Mouse (Mus musculus) adrenal gland, postnatal 36 days (tissue): Measurements from ENCODE around the gene Etv2. TPM values are rescaled to one million over a fixed set of nuclear protein-coding genes. Genes with fewer than 3 reads are reported as not detected.
A peak's percentile ranks its signal among the peaks of the same experiment; 100 is the strongest.

ENCODE experiments used
- DNase-seq, 2 experiments: peaks; one replicate each; pipeline ENCODE4 v3.0.0; 2021; ENCODE audit warnings: mixed read lengths in 1 of 2
- long read RNA-seq, 2 experiments: library from polyadenylated mRNA; stranded (forward); transcript quantifications; one replicate each; pipeline ENCODE4 v2.0.0; 2021; ENCODE audit warnings: borderline sequencing depth in 2 of 2
- total RNA-seq, 2 experiments: library from RNA; stranded (reverse); gene quantifications; 2 replicates each; pipeline ENCODE4 v1.2.3; 2021

The Etv2 gene
- total RNA-seq = not detected
- long read RNA-seq, experiment 1 = 0 reads
- long read RNA-seq, experiment 2 = 0 reads

DNA sequence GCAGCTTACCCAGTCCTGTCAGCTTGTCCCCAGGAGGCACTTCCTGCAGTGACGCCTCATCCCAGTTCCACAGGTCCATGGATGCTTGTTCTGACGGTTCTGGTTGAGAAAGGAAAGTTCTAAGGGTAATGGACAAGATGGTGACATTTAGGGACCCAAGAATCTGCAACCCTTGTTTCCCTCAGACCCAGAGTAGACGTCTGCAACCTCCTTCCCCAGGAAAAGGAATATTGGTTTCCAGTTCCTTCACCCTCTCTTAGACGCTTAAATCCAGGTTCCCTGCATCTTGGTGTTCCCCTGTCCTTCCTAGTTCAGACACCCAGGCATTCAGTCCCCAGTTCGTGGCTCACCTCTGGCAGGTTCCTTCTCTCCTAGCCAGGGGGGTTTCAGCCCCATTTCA, at the start of gene Etv2:
TSS of gene Etv2 (minus strand) at position 101 of the 400 bp plus-strand sequence.
- DNase-seq = no peak

DNA sequence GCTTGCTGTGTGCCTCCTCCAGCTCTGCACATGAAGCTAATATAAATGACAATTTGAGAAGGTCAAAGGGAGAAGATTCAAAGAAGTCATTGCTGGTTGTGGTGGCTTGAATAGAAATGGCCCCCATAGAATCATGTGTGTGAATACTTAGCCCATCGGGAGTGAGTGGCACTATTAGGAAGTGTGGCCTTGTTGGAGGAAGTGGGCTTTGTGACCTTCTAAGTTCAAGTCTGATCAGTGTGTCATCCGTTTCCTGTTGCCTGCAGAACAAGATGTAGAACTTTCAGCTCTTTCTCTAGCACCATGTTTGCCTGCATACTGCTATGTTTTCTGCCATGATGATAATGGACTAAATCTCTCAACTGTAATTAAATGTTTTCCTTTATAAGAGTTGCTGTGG, 47.8 kb upstream of the Etv2 start:
- no peak for DNase-seq

GRCm38 (mm10) chr7:30681897-30682296, 46.2 kb upstream of the Etv2 start:
- peak; percentile 40 to 49 for DNase-seq

DNA sequence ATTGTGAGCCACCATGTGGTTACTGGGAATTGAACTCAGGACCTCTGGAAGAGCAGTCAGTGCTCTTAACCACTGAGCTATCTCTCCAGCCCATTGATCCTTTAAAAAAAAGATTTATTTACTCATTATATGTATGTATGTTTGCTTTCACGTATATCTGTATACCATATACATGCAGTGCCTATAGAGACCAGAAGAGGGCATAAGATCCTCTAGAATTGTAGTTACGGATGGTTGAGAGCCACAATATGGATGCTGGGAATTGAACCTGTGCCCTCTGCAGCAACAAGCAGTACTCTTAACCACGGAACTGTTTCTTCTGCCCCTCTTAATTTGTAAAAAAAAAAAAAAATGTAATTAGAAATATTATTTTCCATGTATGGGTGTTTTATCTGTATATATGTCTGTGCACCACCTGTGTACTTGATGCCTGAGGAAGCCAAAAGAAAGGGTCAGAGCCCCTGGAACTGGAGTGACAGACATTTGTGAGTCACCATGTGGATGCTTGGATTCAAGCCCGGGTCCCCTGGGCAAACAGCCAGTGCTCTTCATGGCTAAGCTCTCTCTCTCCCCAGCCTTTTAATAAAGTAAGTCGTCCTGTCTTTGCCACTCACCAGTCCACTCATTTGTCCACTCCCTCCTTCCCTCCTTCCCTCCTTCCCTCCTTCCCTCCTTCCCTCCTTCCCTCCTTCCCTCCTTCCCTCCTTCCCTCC, 42.8 kb upstream of the Etv2 start:
- peak; percentile 89 to 90 for DNase-seq

DNA sequence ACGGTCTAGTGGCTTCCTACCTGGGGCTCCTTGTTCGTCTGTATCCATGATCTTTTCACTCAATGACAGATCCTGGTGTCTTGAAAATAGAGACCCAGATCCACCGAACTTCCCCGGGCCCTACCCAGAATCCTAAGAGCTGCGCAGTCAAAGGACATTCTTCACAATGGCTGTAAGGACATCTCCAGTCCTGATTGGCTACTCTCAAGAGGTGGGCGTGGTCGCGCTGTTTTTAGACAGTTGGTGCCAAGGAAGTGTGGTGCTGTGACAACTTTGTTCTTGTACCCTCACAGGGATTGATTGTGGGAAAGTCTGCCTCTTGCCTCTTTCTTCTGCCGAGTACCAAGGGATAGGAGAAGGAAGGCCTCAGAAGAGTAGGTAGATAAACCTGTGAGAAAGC, 35.8 kb upstream of the Etv2 start, which contains the start of gene Pmis2:
TSS of gene Pmis2 (minus strand) at position 126 of the 400 bp plus-strand sequence.
- no peak for DNase-seq

DNA sequence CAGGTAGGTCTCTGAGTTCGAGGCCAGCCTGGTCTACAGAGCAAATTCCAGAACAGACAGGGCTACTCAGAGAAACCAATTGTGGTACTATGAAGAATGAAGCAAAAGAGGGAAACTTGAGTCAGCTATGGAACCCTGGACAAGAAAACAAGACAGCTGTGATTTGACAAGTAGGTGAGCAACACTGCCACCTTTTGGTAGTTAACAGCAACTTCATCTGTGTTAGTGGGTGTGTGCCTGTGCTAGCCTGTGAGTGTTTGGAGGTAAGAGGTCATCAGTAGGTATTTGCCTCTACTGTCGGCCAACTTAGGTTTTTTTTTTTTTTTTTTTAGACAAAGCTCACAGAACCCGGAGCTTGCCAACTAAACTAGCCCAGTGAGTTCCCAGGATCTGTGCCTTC, 33.6 kb upstream of the Etv2 start:
- no peak for DNase-seq

- DNase-seq = peak in 1 of 2 experiments; percentile 8
Observed at GRCm38 (mm10) chr7:30665321-30665720, 29.7 kb upstream of the Etv2 start.

GRCm38 (mm10) chr7:30664529-30665200, 29.0 kb upstream of the Etv2 start, which contains the start of gene Haus5:
Gene Haus5, minus strand, starts transcription at chr7:30664994.
- DNase-seq = peak; percentile 91 to 92

GRCm38 (mm10) chr7:30649591-30650540, 14.2 kb upstream of the Etv2 start, which contains the start of gene Rbm42:
Gene Rbm42, minus strand, starts transcription at chr7:30650317.
- DNase-seq = peak; percentile 98 to 99

DNA sequence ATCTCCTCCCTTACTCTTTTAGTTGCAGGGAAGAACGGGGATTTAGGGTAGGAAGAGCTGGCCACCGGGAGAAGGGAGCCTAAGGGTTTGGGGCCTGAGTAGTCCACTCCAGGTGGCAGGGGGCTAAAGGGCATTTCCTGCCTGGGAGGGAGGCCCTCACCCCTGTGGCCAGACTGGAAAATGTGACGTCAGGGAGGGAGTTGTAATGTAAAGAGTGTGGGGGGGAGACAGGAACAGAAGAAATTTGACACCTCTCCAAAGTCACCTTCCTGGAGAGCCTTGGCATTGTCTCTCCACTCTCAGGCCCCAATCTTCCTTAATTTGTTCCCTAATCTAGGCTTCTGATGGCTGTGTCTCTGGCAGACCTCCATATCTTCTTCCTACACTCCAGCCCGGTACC, 3.4 kb upstream of the Etv2 start:
- DNase-seq = no peak

GRCm38 (mm10) chr7:30636395-30636794, 743 bp upstream of the Etv2 start:
- DNase-seq = no peak

- DNase-seq = peak; percentile 68 to 69
Observed at GRCm38 (mm10) chr7:30634621-30635020, 1.0 kb downstream of the Etv2 start.

DNA sequence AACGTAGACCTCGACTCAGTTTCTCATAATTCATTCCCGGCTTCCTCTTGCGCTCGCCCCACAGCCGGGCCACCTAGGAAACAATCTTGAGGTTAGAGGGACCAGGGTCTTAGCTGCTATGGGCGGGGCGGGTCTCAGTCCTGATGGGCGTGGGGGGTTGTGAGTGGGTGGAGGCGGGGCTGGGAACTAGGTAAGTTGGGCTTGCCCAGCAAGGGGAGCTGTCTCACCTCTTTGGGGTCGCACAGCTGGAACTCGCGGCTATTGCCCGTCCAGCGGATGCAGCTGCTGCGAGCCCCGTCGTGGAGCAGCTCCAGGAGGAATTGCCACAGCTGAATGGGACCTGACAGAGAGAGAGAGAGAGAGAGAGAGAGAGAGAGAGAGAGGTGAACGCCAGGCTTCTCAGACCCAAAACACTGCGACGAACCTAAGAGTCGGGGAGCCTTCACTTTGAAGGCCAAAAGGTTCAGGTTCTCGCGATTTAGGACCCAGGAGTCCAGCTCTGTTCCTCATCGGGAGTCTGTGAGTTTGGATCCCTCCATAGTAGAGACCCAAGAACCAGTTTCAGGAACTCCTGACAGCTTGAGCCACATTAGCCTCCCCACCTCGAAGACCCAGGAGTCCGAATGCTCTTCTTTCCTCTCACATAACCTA, 1.8 kb downstream of the Etv2 start:
- DNase-seq = no peak

- DNase-seq = no peak
Observed at GRCm38 (mm10) chr7:30629013-30629412, 6.6 kb downstream of the Etv2 start.

GRCm38 (mm10) chr7:30626647-30627046, 9.0 kb downstream of the Etv2 start:
- DNase-seq = no peak

- DNase-seq = peak; percentile 90
Observed at GRCm38 (mm10) chr7:30625530-30626384, 9.9 kb downstream of the Etv2 start, which contains the start of gene Cox6b1. Gene Cox6b1, minus strand, starts transcription at chr7:30626151.

GRCm38 (mm10) chr7:30619202-30619601, 16.4 kb downstream of the Etv2 start:
- peak; percentile 23 to 43 for DNase-seq

GRCm38 (mm10) chr7:30618658-30619057, 17.0 kb downstream of the Etv2 start:
- no peak for DNase-seq

DNA sequence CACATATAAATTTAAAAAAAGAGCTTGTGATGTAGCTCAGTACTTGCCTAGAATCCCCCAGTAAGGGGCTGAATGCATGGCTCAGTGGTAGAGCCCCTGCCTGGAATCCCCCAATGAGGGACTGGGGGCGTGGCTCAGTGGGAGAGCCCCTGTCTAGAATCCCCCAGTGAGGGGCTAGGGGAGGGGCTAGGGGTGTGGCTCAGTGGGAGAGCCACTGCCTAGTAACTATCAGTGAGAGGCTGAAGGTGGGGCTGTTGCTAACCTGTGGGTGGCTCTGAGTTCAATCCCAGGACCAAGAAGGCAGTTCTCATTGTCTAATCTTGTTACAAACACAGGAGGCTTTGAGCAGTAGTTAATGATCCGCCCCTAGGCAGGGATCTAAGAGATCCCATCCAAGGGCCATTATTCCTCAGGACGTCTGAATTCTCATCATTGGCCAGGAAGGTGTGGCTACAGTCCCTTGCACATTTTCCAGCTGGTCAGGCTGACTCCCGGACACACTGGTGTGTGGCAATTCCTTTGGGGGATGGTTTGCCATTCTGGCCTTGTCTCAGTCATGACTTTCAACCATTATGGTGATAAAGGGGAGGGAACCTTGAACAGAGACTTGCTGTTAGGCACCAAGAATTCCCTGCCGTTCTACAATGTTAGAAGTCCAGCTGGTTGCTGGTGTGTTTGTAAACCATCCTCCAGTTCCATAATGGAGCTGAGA, 20.4 kb downstream of the Etv2 start:
- peak; percentile 49 to 69 for DNase-seq

DNA sequence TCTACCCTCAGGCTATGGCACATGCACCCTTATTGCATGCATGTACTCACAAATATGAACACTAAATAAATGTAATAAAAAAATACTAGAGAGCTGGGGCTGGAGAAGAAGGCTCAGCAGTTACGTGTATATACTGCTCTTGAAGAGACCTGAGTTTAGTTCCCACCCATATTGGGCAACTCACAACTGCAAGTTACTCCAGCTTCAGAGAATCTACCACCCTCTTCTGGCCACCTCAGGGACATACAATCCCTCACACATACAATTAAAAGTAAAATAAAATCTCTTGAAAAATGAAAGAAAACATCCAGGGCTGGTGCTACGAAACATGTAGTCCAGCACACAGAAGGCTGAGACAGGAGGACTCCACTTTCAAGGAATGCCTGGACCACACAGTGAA, 21.2 kb downstream of the Etv2 start:
- DNase-seq = no peak
